Comparison of ENCODE assay signal across 8 mouse cellular contexts in genomic region chr11:96823471-96823837, GRCm38 (mm10). TPM values are rescaled to one million over a fixed set of nuclear protein-coding genes. Genes with fewer than 3 reads are reported as not detected.
DNase-seq lines count a peak whose midpoint lies in the region; ATAC-seq lines count a peak whose summit lies in the region.

No protein-coding gene starts in this region.

- no peaks in the 10 kb centered on the region for H3K27me3 ChIP-seq in neural tube, embryonic 11.5 days (ENCODE audit: control insufficient read depth, insufficient read depth, low read length)
- H3K27me3 ChIP-seq in intestine, embryonic 15.5 days (replicated peaks) = no peaks in the 10 kb centered on the region
- H3K27me3 ChIP-seq in neural tube, embryonic 14.5 days (ENCODE audit: control insufficient read depth, insufficient read depth, low read length) = no peaks in the 10 kb centered on the region

- H3K4me2 ChIP-seq in neural tube, embryonic 11.5 days (ENCODE audit: low read depth) = peak overlapping the region; percentile 94
- H3K4me2 ChIP-seq in intestine, embryonic 15.5 days (replicated peaks) = peak overlapping the region; percentile 93
- H3K4me2 ChIP-seq in neural tube, embryonic 14.5 days (ENCODE audit: low read depth, low read length) = peak overlapping the region; percentile 98

- peak overlapping the region; percentile 61 for H3K9ac ChIP-seq in neural tube, embryonic 11.5 days (ENCODE audit: low read length)
- H3K9ac ChIP-seq in intestine, embryonic 15.5 days = peak overlapping the region; percentile 50
- H3K9ac ChIP-seq in neural tube, embryonic 14.5 days (replicated peaks; ENCODE audit: low read depth, low read length) = peak overlapping the region; percentile 66

- peak; percentile 40 for DNase-seq in adrenal gland, postnatal 10 days
- no peak for DNase-seq in adrenal gland, adult 8-10 months
- DNase-seq in neural tube, embryonic 11.5 days (ENCODE audit: low spot score) = no peak
- DNase-seq in neural tube, embryonic 10.5 days (ENCODE audit: extremely low spot score, low spot score) = no peak
- DNase-seq in thymus, postnatal 36 days = no peak
- no peak for DNase-seq in ovary, adult 18-20 months (ENCODE audit: low spot score)

- WGBS in neural tube, embryonic 11.5 days = 12% methylated on average over 12 of the region's 13 CpGs
- 7% methylated on average over 13 of the region's 13 CpGs for WGBS in intestine, embryonic 15.5 days
- WGBS in neural tube, embryonic 14.5 days = 6% methylated on average over 12 of the region's 13 CpGs

- peak overlapping the region; percentile 72; the same call in 1 of the 2 replicates for H3K27ac ChIP-seq in neural tube, embryonic 11.5 days (ENCODE audit: low read depth, low read length)
- H3K27ac ChIP-seq in intestine, embryonic 15.5 days = peak overlapping the region; percentile 87
- peak overlapping the region; percentile 83 for H3K27ac ChIP-seq in neural tube, embryonic 14.5 days (ENCODE audit: low read depth, low read length)

- peaks cover 26% of the 10 kb centered on the region for H3K36me3 ChIP-seq in neural tube, embryonic 11.5 days (ENCODE audit: control insufficient read depth, insufficient read depth, low read length)
- H3K36me3 ChIP-seq in intestine, embryonic 15.5 days = peaks cover 49% of the 10 kb centered on the region
- H3K36me3 ChIP-seq in neural tube, embryonic 14.5 days (ENCODE audit: control insufficient read depth, insufficient read depth, low read length) = peaks cover 34% of the 10 kb centered on the region

- ATAC-seq in neural tube, embryonic 11.5 days (ENCODE audit: insufficient read depth, low FRiP score, low TSS enrichment) = peak; percentile 56
- peak; percentile 14; the same call in 1 of the 2 replicates for ATAC-seq in intestine, embryonic 15.5 days
- ATAC-seq in neural tube, embryonic 14.5 days (ENCODE audit: low read depth) = peak; percentile 20; the same call in 1 of the 2 replicates

- peak overlapping the region; percentile 49 for H3K4me3 ChIP-seq in neural tube, embryonic 11.5 days (ENCODE audit: low read depth, low read length)
- peak overlapping the region; percentile 48 for H3K4me3 ChIP-seq in intestine, embryonic 15.5 days (replicated peaks)
- H3K4me3 ChIP-seq in neural tube, embryonic 14.5 days (ENCODE audit: low read depth, low read length) = peak overlapping the region; percentile 47

- peaks cover 37% of the 10 kb centered on the region for H3K4me1 ChIP-seq in neural tube, embryonic 11.5 days (ENCODE audit: control insufficient read depth, insufficient read depth, low read length)
- H3K4me1 ChIP-seq in intestine, embryonic 15.5 days (replicated peaks) = peaks cover 57% of the 10 kb centered on the region
- H3K4me1 ChIP-seq in neural tube, embryonic 14.5 days (ENCODE audit: control insufficient read depth, insufficient read depth, low read length) = peaks cover 56% of the 10 kb centered on the region

- H3K9me3 ChIP-seq in neural tube, embryonic 11.5 days (ENCODE audit: control insufficient read depth, low read length) = no peaks in the 10 kb centered on the region
- no peaks in the 10 kb centered on the region for H3K9me3 ChIP-seq in intestine, embryonic 15.5 days
- no peaks in the 10 kb centered on the region for H3K9me3 ChIP-seq in neural tube, embryonic 14.5 days (ENCODE audit: control insufficient read depth, low read length)

RNA-seq across cellular contexts. Expression of gene Nfe2l1, which starts 6.3 kb away (rescaled TPM):
- 100 to 1,000 TPM; 300 to 307 TPM for total RNA-seq in adrenal gland, postnatal 10 days (2021)
- 100 to 1,000 TPM; 460 to 743 (median 603) TPM for total RNA-seq in adrenal gland, adult 8-10 months (2022)
- polyA plus RNA-seq in neural tube, embryonic 11.5 days (2014; fragmentation: Nextera tagmentation; extraction: Ambion mirVana) = 45.4 and 46.8 TPM in 2 replicates
- 50.4 and 52.6 TPM in 2 replicates for polyA plus RNA-seq in intestine, embryonic 15.5 days (2015; fragmentation: Nextera tagmentation; extraction: Ambion mirVana)
- polyA plus RNA-seq in neural tube, embryonic 14.5 days (2014; fragmentation: Nextera tagmentation; extraction: Ambion mirVana) = 39.7 and 51.7 TPM in 2 replicates

RNA-seq across cellular contexts. Expression of gene Copz2, which starts 26.2 kb away (rescaled TPM):
- total RNA-seq in adrenal gland, postnatal 10 days (2021) = 10 to 100 TPM; 45.5 to 50.3 TPM
- total RNA-seq in adrenal gland, adult 8-10 months (2022) = 10 to 100 TPM; 60.6 to 73.0 (median 64.0) TPM
- 44.8 and 46.5 TPM in 2 replicates for polyA plus RNA-seq in neural tube, embryonic 11.5 days (2014; fragmentation: Nextera tagmentation; extraction: Ambion mirVana)
- polyA plus RNA-seq in intestine, embryonic 15.5 days (2015; fragmentation: Nextera tagmentation; extraction: Ambion mirVana) = 93.5 and 94.6 TPM in 2 replicates
- polyA plus RNA-seq in neural tube, embryonic 14.5 days (2014; fragmentation: Nextera tagmentation; extraction: Ambion mirVana) = 10.9 and 33.9 TPM in 2 replicates

RNA-seq across cellular contexts. Expression of gene Cbx1, which starts 34.5 kb away (rescaled TPM):
- total RNA-seq in adrenal gland, postnatal 10 days (2021) = 10 to 100 TPM; 64.9 to 73.1 TPM
- total RNA-seq in adrenal gland, adult 8-10 months (2022) = 10 to 100 TPM; 63.6 to 80.2 (median 78.0) TPM
- polyA plus RNA-seq in neural tube, embryonic 11.5 days (2014; fragmentation: Nextera tagmentation; extraction: Ambion mirVana) = 133 and 135 TPM in 2 replicates
- 92.8 and 101 TPM in 2 replicates for polyA plus RNA-seq in intestine, embryonic 15.5 days (2015; fragmentation: Nextera tagmentation; extraction: Ambion mirVana)
- polyA plus RNA-seq in neural tube, embryonic 14.5 days (2014; fragmentation: Nextera tagmentation; extraction: Ambion mirVana) = 62.5 and 66.5 TPM in 2 replicates

RNA-seq across cellular contexts. Expression of gene Snx11, which starts 46.1 kb away (rescaled TPM):
- 10 to 100 TPM; 19.2 to 22.9 TPM for total RNA-seq in adrenal gland, postnatal 10 days (2021)
- total RNA-seq in adrenal gland, adult 8-10 months (2022) = 10 to 100 TPM; 28.7 to 59.2 (median 36.3) TPM
- polyA plus RNA-seq in neural tube, embryonic 11.5 days (2014; fragmentation: Nextera tagmentation; extraction: Ambion mirVana) = 19.9 and 20.9 TPM in 2 replicates
- 14.4 and 14.6 TPM in 2 replicates for polyA plus RNA-seq in intestine, embryonic 15.5 days (2015; fragmentation: Nextera tagmentation; extraction: Ambion mirVana)
- 43.9 and 51.2 TPM in 2 replicates for polyA plus RNA-seq in neural tube, embryonic 14.5 days (2014; fragmentation: Nextera tagmentation; extraction: Ambion mirVana)
